Mouse (Mus musculus): Measurements from ENCODE around the gene Slc4a7. TPM values are rescaled to one million over a fixed set of nuclear protein-coding genes. Genes with fewer than 3 reads are reported as not detected.

The Slc4a7 gene
- total RNA-seq (2023) = 52.0 TPM

DNA sequence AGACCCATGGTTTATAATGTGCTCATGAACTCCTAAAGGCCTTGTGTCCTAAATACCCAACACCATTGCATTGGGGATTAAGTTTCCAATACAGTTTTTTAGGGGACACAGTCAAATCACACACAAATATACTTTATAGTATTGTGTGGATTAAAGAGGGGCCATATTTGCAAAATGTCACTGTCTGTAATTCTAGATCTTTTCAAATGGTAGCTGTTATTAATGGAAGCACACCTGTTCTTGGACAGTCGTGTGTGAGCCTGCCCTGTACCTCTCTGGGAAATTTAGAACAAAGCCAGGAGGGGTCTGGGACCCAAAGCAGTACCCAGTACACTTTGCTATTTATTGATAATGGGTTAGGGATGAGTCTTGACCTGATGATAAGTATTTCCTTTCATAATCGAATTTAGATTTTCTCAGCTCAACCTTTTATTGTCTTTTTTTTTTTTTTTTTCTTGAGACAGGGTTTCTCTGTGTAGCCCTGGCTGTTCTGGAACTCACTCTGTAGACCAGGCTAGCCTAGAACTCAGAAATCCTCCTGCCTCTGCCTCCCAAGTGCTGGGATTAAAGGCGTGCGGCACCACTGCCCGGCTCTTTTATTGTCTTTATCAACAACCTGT lies at the start of gene Slc4a7:
Slc4a7 (plus strand) TSS at position 570 of the 620 bp plus-strand sequence.

DNA sequence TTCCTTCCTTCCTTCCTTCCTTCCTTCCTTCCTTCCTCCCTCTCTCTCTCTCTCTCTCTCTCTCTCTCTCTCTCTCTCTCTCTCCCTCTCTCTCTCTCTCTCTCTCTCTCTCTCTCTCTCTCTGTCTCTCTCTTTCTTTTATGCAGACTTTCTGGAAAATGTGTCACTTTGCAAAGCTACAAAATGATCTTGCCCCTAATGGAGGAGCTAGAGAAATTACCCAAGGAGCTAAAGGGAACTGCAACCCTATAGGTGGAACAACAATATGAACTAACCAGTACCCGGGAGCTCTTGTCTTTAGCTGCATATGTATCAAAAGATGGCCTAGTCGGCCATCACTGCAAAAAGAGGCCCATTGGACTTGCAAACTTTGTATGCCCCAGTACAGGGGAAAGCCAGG lies 101.0 kb downstream of the Slc4a7 start, which contains the start of gene Nek10:
Nek10 (plus strand) TSS at position 301 of the 400 bp plus-strand sequence.

Other genes with a start within 250 kb of the Slc4a7 start
- gene Nek10, start 101.1 kb downstream of the Slc4a7 start, total RNA-seq (2023) = 0.12 TPM